Mouse (Mus musculus) liver, embryonic 14.5 days (tissue): ENCODE results near the gene Fndc3a.

Source experiments
- CTCF ChIP-seq: IDR thresholded peaks from 2 replicates; pipeline ENCODE4 v1.5.1; 2016; ENCODE audit warnings: antibody characterized with exemption, low read depth, control low read depth
- EP300 ChIP-seq: IDR thresholded peaks from 2 replicates; pipeline ENCODE4 v1.6.1; 2016; ENCODE audit warnings: antibody characterized with exemption, low read depth

GRCm38 (mm10) chr14:72533862-72534261, 175.9 kb downstream of the Fndc3a start:
- no peak for TF ChIP-seq CTCF
- no peak for TF ChIP-seq EP300
